Mouse (Mus musculus): Measurements from ENCODE around the gene Sh2b2.
A peak's percentile ranks its signal among the peaks of the same experiment; 100 is the strongest.

DNA sequence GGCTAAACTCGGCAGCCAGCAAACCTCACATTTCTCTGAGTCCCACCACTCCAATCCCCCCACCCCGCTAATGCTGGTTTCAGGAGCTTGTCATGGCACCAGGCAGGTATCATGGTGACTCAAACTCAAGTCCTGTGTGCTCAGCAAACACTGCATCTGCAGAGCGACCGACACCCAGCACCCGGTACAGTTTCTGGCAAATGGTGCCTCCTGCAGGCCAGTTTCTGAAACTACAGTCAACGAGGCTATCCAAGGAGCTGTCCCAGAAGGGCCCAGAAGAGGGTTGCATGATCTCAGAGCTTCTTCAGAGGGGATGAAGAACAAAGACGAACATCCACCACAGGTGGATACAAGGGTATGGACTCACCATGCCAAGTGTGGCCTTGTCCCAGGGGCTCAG is 4.6 kb upstream of the Sh2b2 start:
- TF ChIP-seq POLR2A (IDR thresholded peaks at IDR 0.05; ENCODE audit: low read depth, low read length) (no peak), CTCF (IDR thresholded peaks at IDR 0.05; ENCODE audit: extremely low read depth, insufficient read depth, insufficient read length, insufficient replicate concordance) (peak; percentile 29; the same call in 1 of the 2 replicates)

All from spleen, adult 2 months (tissue).